Mouse (Mus musculus): Measurements from ENCODE around the gene Tjp3. TPM values are rescaled to one million over a fixed set of nuclear protein-coding genes. Genes with fewer than 3 reads are reported as not detected.

Tjp3 gene
- polyA plus RNA-seq, 1 experiment = 1.4 TPM

DNA sequence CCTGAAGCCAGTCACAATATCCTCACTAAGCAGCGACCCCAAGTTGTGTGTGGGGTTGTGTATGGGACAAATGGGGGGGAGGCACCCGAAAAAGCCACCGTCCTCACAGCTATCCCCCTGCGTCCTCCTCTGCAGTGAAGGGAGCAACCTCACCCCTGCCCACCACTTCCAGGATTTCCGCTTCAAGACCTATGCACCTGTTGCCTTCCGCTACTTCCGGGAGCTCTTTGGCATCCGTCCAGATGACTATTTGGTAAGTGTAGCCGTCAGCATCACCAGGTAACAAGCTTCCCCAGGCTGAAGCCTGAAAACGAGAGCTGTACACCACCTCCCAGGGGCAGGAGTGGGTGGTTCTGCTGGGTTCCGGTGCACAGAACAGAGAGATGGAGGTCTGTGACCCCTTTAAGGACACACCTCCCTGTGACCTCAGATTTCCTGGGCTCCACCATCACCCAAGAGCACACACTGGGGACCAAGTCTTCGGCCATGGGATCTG, 14.8 kb upstream of the Tjp3 start:
- no peak for TF ChIP-seq GATA1 (IDR thresholded peaks at IDR 0.05; ENCODE audit: low read length)

DNA sequence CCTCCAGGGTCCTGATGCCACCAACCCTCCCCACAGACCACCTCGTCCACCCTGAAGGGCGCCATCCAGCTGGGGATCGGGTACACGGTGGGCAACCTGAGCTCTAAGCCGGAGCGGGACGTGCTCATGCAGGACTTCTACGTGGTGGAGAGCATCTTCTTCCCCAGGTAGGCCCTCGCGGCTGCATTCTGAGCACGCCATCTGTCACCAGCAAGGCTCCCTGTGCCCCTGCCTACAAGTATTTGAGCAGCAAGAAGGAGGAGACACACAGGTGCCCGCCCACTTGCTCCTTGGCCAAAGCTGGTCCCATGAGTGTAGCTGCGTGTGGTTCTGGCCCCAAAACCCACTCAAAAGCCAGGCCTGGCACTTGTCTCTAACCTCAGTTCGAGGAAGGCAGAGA, 14.3 kb upstream of the Tjp3 start:
- no peak for TF ChIP-seq GATA1 (IDR thresholded peaks at IDR 0.05; ENCODE audit: low read length)

DNA sequence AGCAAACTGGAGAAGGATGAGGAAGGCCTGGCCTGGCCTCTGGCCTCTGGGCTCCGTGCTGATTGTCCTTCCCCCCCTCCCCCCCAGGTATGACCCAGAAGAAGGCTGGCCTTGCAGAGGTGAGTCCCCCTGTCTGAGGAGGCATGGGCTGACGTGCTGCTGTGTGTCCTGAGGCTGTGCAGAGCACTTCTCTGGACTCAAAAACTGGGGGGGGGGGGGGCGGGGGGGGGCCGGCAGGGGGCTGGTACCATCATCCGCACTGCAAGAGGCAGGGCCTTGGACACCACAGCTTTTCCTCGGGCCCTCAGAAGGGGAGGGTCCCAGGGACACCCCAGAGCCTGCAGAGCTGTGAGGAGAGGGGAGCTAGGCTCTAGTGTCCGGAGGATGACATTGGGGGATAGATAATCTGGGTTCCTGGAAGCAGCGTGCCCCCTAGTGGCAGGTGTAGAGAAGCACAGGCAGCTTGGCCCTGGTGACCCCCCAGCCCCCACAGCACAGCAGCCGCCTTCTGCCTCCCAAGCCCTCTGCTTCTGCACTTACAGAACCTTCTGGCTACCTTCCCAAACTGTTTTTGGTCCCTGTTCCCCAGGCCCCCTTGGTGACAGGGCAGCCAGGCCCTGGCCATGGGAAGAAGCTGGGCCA, 13.3 kb upstream of the Tjp3 start:
- TF ChIP-seq GATA1 (IDR thresholded peaks at IDR 0.05; ENCODE audit: low read length) = no peak

DNA sequence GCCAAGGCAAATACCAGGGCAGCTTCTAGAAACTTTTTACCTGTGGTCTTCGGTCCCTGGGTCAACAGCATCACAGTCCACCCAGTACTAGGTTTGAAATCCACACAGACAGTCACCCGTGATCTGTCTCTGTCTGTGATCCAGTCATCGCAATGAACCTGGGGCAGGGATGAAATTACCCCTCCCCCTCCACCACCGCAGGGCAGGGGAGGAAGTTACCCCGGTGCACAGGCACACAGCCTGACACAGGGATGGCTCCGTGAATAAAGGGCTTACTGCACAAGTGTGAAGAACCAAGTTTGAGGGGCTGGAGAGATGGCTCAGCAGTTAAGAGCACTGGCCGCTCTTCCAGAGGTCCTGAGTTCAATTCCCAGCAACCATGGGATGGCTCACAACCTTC, 12.4 kb upstream of the Tjp3 start:
- TF ChIP-seq GATA1 (IDR thresholded peaks at IDR 0.05; ENCODE audit: low read length) = no peak

DNA sequence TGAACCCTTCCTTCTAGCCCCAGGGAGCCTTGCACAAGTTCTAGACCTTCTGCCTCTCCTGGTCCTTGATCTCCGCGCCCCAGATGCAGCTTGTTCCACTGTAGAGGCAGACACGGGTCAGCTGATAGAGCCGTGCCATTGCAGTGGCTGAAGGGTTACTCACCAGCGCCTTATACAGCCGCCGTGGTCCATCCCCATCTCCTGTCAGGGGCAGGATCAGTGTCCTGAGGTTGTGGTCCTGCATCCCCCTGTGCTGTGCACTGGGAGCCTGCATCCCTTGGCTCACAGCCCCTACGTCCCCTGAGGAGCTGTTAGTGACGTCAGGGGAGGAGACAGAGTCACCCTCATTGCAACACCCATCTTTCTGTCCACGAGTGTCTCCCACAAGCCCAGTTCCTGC, 11.9 kb upstream of the Tjp3 start:
- no peak for TF ChIP-seq GATA1 (IDR thresholded peaks at IDR 0.05; ENCODE audit: low read length)

DNA sequence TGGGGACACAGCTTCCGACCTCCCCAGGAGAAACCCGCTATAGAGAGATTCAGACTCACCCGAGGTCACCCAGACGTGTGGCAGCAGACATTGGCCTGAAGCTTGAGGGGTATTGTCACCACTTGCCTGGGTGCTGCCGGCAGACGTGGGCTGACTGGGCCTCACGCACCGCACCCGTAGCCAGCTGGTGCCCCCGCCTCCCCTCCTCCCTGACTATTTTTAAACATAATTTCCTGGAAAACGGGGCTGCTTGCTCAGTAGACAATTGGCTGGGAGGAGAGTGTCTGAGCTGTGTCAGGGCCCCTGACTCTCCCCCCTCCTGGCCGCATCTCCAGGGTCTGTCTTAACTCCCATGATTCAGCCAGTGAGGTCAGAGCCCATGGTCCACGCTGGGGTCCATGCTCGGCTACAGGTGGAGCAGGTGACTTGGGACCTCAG, 11.4 kb upstream of the Tjp3 start:
- TF ChIP-seq GATA1 (IDR thresholded peaks at IDR 0.05; ENCODE audit: low read length) = no peak

DNA sequence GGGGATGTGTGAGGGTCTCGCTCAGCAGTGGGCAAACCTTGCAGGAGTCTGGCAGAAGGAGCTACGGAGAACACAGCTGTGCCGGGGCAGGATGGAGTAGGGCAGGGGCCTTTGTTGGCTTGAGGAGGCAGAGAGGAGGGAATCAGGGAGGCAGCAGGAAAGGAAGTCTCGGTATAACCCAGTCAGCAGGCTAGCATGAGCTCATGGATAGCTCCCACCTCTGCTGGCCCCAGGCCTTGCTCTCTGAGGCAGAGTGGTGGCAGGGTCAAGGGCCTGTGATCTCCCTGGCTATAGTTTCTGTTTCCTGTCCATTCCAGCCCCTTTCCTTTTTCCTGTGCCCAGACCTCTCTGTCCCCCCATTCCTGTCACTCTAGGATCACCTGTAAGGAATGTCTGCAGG, 10.9 kb upstream of the Tjp3 start:
- no peak for TF ChIP-seq GATA1 (IDR thresholded peaks at IDR 0.05; ENCODE audit: low read length)

DNA sequence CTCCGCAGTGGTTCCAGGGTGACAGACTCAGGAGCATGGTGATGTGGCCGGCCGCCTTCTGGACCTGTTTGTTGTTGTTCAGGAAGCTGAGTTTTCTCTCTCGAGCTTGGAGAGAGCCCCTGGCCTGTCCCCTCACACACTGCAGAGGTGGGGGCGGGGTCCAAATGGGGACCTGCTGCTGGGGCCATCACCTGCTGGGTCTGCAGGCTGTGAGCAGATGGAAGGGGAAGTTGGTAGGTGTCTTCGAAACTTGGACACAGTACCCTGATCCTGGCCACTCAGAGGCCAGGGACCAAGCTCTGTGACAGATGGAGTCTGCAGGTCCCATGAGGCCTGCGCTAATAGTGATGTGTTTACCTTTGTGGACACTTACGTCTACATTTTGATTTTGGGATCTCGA, 9.9 kb upstream of the Tjp3 start:
- no peak for TF ChIP-seq GATA1 (IDR thresholded peaks at IDR 0.05; ENCODE audit: low read length)

DNA sequence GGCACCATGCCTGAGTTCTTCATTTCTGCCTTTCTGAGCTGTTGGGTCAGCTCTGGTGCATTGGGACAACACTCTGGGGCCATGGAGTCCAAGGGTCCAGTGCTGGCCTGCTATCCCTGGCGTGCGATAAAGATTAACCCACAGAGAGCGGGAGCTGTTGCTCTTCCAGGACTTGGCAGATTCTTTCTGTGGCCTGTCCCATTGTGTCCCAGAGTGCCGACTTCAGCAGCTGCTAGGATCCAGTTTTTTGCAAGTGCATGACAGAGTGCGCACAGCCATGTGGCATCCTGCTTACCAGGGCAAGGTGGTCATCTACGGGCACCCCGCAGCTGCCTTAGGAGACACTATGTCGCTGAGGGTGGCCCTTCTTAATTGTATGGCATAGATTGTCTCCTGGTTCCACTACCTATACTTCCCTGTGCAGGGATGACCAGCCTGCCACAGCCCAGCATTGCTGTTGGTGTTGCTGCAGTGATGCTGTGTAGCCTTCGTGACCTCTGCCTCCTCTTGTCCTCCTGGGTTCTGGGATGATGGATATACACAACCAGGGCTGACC, 9.0 kb upstream of the Tjp3 start:
- TF ChIP-seq GATA1 (IDR thresholded peaks at IDR 0.05; ENCODE audit: low read length) = no peak

DNA sequence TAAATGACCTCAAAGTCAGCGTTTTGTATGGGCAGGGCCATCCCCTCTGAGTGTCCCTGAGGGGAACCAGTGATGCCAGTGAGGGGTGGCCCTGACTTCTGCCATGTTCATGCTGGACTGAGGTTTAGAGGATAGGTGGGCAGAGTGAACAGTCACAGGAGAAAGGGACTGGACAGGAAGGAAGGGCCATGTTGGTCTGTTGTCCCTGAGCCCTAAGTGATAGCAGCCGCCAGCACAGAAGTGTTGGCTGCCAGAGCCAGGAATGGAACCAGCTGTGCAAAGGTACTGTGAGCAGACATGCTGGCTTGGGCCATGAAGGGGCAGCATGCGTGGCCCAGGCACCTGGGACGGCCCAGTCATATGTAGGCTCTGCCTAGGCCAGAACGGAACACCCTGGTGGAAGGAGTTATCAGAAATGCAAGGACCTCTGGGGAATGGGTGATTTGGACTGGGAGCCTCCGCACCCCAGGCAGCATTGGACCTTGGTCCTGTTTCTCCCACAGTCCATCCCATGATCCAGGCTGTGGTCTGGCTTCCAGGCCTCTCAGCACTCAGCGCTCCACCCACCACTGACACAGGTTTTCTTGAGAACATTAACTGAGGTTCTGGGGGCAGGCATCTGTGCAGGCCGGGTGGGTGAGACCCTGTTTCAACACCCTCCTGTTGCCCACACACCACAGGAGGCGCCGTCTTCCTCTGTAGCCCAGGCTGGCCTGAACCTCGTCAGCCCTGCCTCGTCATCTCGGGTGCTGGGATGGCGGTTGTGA, 8.4 kb upstream of the Tjp3 start:
- no peak for TF ChIP-seq GATA1 (IDR thresholded peaks at IDR 0.05; ENCODE audit: low read length)

DNA sequence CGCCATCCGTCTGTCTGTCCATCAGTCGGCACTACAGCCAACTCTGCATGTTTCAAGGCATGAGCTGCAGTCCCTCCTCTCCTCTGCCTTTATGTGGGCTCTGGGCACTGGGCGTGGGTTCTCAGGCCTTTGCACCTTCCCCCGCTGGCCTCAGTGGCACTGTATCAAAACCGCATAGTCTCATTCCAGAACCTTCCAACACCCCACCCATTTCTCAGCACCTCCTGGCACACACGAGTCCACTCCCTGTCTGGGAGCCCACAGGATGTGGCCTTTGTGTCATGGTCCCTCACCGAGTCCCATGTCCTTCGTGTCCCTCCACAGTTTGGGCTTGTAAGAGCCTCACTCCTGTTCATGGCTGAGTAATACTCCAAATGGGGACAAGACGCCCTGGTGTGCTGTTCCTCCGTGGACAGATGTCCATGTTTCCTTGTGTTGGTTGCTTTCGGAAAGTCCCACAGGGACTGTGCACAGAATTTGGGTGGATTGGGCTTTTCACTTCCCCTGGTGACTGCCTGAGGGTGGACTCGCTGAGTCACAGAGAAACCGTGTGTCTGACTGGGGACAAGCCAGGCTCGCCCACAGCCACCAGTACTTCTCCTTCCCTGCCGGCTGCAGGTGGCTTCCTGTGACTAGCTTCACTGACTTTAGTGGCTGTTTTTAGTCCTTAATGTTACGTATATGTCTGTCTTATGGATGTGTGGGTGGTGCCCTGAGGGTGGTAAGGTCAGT, 7.2 kb upstream of the Tjp3 start:
- no peak for TF ChIP-seq GATA1 (IDR thresholded peaks at IDR 0.05; ENCODE audit: low read length)

DNA sequence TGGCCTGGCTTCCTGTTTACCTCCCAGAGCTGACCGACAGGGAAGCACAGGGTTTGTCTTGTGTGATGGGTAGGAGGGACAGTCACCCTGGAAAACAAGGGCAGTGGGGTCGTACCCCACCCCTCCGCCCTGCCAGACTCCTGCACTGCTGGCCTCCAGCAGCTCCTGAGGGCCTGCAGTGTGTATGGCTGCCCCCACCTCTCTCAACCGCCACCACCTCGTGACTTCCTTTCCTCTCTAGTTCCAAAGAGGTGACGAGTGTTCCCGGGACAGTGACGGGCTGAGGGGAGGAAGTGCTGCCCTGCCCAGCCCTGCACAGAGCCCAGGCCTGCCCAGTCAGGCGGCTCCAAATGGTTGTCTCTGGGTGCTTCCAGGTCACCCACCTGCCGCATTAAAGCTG, 6.5 kb upstream of the Tjp3 start:
- no peak for TF ChIP-seq GATA1 (IDR thresholded peaks at IDR 0.05; ENCODE audit: low read length)

DNA sequence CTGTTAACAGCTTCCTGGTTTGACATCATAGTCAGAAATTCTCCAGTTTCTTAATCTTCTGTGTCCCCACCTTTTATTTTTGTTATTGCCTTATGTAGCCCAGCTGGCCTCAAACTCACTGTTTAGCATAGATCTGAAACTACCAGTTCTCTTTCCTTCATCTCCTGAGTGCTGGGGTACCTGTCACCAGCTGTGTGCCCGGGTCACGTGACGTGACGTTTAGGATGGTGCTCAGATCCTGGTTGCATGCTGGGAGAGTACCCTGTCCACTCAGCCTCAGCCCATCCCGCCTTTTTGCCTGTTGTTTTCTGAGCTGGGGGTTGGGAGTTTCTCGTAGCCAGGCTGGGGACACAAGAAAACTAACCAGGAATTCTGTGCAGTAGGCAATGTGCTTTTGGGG, 5.9 kb upstream of the Tjp3 start:
- TF ChIP-seq GATA1 (IDR thresholded peaks at IDR 0.05; ENCODE audit: low read length) = no peak

DNA sequence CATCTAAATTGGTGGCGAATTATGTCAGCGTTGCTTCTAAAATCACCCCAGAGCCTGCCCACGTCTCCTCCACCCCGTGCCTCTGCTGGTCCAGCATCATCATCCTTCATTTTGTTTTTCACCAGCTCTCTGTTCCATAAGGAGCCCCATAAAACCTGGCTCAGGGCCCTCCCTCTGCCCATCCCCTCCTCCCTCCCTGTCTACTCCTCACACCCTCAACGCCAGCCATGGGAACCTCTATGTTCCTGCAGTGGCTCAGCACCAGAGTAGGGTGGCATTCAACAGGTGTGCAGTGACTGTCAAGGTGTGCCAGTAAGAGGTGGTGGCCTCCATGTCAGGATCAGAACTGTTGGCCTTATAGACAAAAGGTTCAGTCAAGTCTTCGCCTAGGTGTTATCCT, 3.8 kb upstream of the Tjp3 start:
- no peak for TF ChIP-seq GATA1 (IDR thresholded peaks at IDR 0.05; ENCODE audit: low read length)

DNA sequence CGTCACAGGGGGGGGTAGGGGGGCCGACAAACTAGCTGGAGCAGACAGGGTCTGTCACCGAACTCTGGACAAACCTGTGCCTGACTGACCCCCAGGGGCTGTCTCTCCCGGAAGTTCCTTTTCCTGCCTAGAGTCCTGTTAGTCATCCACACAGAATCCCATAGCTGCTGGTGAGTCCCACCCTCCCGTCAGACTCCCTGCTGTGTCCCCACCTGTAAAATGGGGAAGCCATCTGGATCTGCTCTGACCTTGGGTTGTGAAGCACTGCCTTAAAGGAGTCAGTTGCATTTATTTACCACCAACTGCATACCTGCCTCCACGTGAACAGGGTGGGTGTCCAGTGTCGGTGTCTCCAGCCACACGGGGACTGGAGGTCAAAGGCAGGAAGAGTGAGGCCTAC, 3.1 kb upstream of the Tjp3 start:
- TF ChIP-seq GATA1 (IDR thresholded peaks at IDR 0.05; ENCODE audit: low read length) = no peak

Measured in G1E-ER4 (cell line).